16 mouse cellular contexts compared by ENCODE assay signal in genomic region chr16:29204875-29205274, GRCm38 (mm10). TPM values are rescaled to one million over a fixed set of nuclear protein-coding genes. Genes with fewer than 3 reads are reported as not detected.
A peak's percentile ranks its signal among the peaks of the same experiment; 100 is the strongest.
DNase-seq lines count a peak whose midpoint lies in the region; ATAC-seq lines count a peak whose summit lies in the region.
"Had no signal": no experiment of that assay in that cellular context is flagged by ENCODE, and none has a peak within 500 bp of the region (broad histone marks: within the 10 kb centered on the region; RNA-seq: fewer than 3 reads in every experiment).

No protein-coding gene starts in this region.

- H3K27ac ChIP-seq in hindbrain, embryonic 15.5 days (replicated peaks) = peak overlapping the region; percentile 61; the same call in 1 of the 2 replicates
- H3K27ac ChIP-seq in hindbrain, embryonic 10.5 days = no peak overlapping the region
- no peak overlapping the region for H3K27ac ChIP-seq in limb, embryonic 13.5 days
- H3K27ac ChIP-seq: embryonic facial prominence, embryonic 12.5 days had no signal

- ATAC-seq in hindbrain, embryonic 15.5 days (ENCODE audit: low FRiP score, low read depth) = peak; percentile 53; the same call in 1 of the 2 replicates
- ATAC-seq in limb, embryonic 13.5 days (ENCODE audit: low FRiP score, low read depth) = peak; percentile 80
- ATAC-seq in activated CD4-positive, CD25-positive, alpha-beta regulatory T cell, adult 4 months = no peak
- ATAC-seq: intestine, embryonic 16.5 days had no signal

- H3K27me3 ChIP-seq in hindbrain, embryonic 15.5 days = no peaks in the 10 kb centered on the region
- peaks cover 24% of the 10 kb centered on the region for H3K27me3 ChIP-seq in hindbrain, embryonic 10.5 days (ENCODE audit: insufficient read depth, poor library complexity, severe bottlenecking)
- H3K27me3 ChIP-seq in limb, embryonic 13.5 days = peaks cover 62% of the 10 kb centered on the region

- no peak for DNase-seq in hindbrain, embryonic 10.5 days (ENCODE audit: low spot score)
- DNase-seq in brain, adult 2 months (ENCODE audit: low read depth, low spot score) = peak; percentile 73
- DNase-seq in frontal cortex, adult 2 months (ENCODE audit: extremely low spot score in 1 of 2, low spot score in 1 of 2) = peak; percentile 30 to 67
- no peak for DNase-seq in adrenal gland, adult 2 months
- no peak for DNase-seq in adipocyte (ENCODE audit: low spot score)
- DNase-seq: cerebellum, postnatal 36 days; kidney, postnatal 25 days; lung, postnatal 10 days had no signal

- H3K9ac ChIP-seq in hindbrain, embryonic 15.5 days = no peak overlapping the region
- H3K9ac ChIP-seq in limb, embryonic 13.5 days = no peak overlapping the region
- H3K9ac ChIP-seq: embryonic facial prominence, embryonic 12.5 days had no signal

- no peak overlapping the region for H3K4me3 ChIP-seq in hindbrain, embryonic 15.5 days
- H3K4me3 ChIP-seq in hindbrain, embryonic 10.5 days = no peak overlapping the region
- H3K4me3 ChIP-seq in limb, embryonic 13.5 days = no peak overlapping the region
- H3K4me3 ChIP-seq: embryonic facial prominence, embryonic 12.5 days had no signal

- no peaks in the 10 kb centered on the region for H3K9me3 ChIP-seq in hindbrain, embryonic 15.5 days
- H3K9me3 ChIP-seq in hindbrain, embryonic 10.5 days = no peaks in the 10 kb centered on the region
- no peaks in the 10 kb centered on the region for H3K9me3 ChIP-seq in limb, embryonic 13.5 days
- H3K9me3 ChIP-seq: embryonic facial prominence, embryonic 12.5 days had no signal

- WGBS in hindbrain, embryonic 15.5 days = 48% methylated on average over 7 of the region's 7 CpGs
- WGBS in hindbrain, embryonic 10.5 days = 88% methylated on average over 7 of the region's 7 CpGs
- WGBS in limb, embryonic 13.5 days = 29% methylated on average over 7 of the region's 7 CpGs

- H3K4me2 ChIP-seq in hindbrain, embryonic 15.5 days = no peak overlapping the region
- H3K4me2 ChIP-seq in limb, embryonic 13.5 days (replicated peaks) = no peak overlapping the region; the same call in 1 of the 2 replicates
- H3K4me2 ChIP-seq: embryonic facial prominence, embryonic 12.5 days; liver, embryonic 11.5 days had no signal

- H3K4me1 ChIP-seq in hindbrain, embryonic 15.5 days (replicated peaks) = peaks cover 19% of the 10 kb centered on the region
- H3K4me1 ChIP-seq in hindbrain, embryonic 10.5 days (replicated peaks) = peaks cover 5% of the 10 kb centered on the region
- H3K4me1 ChIP-seq in limb, embryonic 13.5 days = peaks cover 20% of the 10 kb centered on the region
- H3K4me1 ChIP-seq: embryonic facial prominence, embryonic 12.5 days had no signal

- no peaks in the 10 kb centered on the region for H3K36me3 ChIP-seq in hindbrain, embryonic 15.5 days
- H3K36me3 ChIP-seq in hindbrain, embryonic 10.5 days = no peaks in the 10 kb centered on the region
- no peaks in the 10 kb centered on the region for H3K36me3 ChIP-seq in limb, embryonic 13.5 days
- H3K36me3 ChIP-seq: embryonic facial prominence, embryonic 12.5 days had no signal

RNA-seq across cellular contexts. Expression of gene Hrasls, which starts 4.6 kb away (rescaled TPM):
- polyA plus RNA-seq in hindbrain, embryonic 15.5 days (2015; fragmentation: Nextera tagmentation; extraction: Ambion mirVana) = 4.0 and 4.6 TPM in 2 replicates
- 1.0 and 1.8 TPM in 2 replicates for polyA plus RNA-seq in hindbrain, embryonic 10.5 days (2016; fragmentation: Nextera tagmentation; extraction: Ambion mirVana)
- polyA plus RNA-seq in frontal cortex, adult 2 months (2012; rRNA removed) = 16.3 and 19.1 TPM in 2 replicates
- 1.7 and 2.2 TPM in 2 replicates for polyA plus RNA-seq in limb, embryonic 13.5 days (2015; fragmentation: Nextera tagmentation; extraction: Ambion mirVana)
- total RNA-seq in adrenal gland, adult 2 months (2021) = 1 to 10 TPM; 1.7 to 7.1 TPM
- 2.5 and 3.1 TPM in 2 replicates for polyA plus RNA-seq in adrenal gland, adult 2 months (2012; rRNA removed)
- not detected for polyA plus RNA-seq in activated CD4-positive, CD25-positive, alpha-beta regulatory T cell, adult 4 months (2017; shearing (Covaris generic))
- total RNA-seq: MEL had no signal
- polyA plus RNA-seq: spleen, adult 2 months had no signal

Comparison
In these comparisons a context has a peak if more than half of its experiments do, and no peak if none do; other contexts are left out.
1. DNase-seq: peak in brain, adult 2 months (single experiment) and frontal cortex, adult 2 months (2 of 2); none in hindbrain, embryonic 10.5 days (single experiment), adrenal gland, adult 2 months (single experiment) and adipocyte (single experiment).